Mouse (Mus musculus) adrenal gland, postnatal 14 days (tissue): ENCODE results near the gene Gp1ba. TPM values are rescaled to one million over a fixed set of nuclear protein-coding genes. Genes with fewer than 3 reads are reported as not detected.

ENCODE experiments used
- DNase-seq: peaks from one replicate; pipeline ENCODE4 v3.0.0; 2021; ENCODE audit warnings: mixed read lengths
- total RNA-seq: library from RNA; stranded (reverse); gene quantifications from 2 replicates; pipeline ENCODE4 v1.2.3, GENCODE M21; 2021

Gene Gp1ba
- total RNA-seq, 1 experiment from 2014 or later, result 0.56 TPM

DNA sequence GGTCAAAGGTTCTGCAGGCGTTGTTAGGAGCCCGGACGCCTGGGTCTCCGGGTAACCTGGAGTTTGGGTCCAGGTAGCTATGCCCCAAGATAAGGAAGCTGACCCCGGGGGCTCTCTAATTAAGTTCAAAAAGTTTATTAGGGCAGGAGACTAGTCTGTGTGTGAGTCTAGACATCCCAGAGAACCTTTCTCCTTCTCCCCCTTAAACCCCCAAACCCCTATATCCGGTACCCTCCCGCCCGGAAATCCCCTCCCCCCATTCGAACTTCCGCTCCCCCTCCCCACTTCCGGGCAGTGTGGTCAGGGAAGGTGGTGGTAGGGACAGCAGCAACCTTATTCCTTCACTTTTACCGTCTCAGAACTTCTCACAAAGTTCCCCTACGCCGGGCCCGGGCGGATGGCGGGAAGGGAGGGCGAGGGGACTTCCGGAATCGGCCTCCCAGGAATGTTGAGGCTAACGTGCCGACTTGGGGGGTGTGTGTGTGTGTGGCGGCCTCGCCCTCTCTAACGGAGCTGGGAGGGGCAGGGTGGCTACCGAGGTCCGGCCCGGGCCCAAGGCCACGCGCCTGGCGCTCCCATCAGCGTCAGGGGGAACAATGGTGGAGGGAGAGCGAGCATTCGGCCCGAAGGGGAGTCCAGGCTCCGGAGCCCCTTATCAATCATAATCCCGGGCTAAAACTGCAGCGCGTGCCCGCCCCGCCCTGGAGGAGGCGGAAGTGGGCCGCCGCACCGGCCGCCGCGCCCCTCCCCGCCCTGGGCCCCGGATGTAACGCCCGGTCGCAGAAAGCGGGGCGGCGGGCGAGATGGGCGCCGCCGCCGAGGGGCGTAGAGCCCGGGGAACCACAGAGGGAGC, 14.6 kb downstream of the Gp1ba start:
- peak; percentile 85 for DNase-seq

DNA sequence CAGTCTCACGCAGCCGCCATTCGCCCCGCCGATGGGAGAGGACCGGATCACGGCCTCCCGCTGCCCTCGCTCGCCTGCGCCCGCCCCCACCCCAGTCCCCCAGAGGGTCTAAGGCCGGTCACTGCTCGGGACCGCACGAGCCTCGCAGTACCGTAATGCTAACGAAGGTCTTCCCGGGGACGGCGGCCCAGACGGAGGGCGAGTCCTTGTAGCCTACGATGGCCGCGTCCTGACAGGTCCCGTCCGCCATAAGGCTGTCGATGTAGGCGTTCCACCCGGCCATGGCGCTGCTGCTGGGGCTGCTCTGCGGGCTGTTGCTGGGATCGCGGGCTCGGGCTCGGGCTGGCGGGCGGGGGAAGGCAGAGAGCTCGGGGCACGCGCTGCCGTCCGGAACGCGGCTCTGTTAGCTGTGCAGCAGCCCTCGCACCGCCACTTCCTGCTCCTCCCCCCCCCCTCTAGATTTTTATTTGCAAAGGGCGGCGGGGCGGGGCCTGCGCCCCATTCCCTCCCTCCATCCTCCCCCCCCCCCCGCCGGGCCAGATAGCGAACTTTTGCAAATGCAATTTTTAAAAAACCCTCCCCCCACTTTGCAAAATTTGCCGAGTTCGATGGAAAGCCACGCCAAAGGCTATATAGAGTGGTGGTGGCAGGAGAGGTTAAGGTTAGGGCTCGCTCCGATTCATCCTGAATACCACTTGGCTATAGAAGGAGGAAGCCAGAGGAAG, 15.4 kb downstream of the Gp1ba start, which contains the start of gene Pfn1:
Gene Pfn1, minus strand, starts transcription at position 447 of the 725 bp plus-strand sequence.
- DNase-seq, result peak; percentile 90

DNA sequence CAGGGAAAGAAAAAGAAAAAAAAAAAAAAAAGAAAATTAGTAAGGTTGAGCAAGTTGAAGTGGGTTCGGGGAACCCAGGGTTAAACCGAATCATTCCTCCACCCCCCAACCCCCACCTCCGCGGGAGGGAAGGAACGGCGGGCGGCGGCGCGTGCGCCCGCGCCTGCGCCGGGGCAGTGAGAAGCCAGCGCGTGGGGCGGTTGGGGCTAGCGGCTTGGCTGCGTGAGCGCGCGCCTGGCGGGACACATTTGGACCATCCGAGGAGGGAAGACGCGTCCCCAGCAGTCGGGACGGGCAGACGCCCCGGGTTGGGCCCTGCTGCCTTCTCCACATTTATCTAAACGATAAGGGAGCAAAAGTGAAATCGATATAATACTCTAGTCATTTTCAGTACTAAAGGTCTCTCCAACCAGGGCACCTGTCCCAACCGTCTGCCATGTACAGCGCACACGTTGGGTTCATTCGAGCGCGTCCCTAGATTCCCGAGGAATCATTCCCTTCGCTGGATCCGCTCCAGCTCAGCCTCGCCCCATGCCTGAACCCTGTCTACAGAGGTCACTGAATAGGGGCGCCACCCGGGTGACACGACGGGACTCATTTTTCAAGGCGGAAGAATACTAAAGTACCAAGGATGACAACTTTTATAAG, 16.1 kb downstream of the Gp1ba start:
- DNase-seq, result peak; percentile 94

DNA sequence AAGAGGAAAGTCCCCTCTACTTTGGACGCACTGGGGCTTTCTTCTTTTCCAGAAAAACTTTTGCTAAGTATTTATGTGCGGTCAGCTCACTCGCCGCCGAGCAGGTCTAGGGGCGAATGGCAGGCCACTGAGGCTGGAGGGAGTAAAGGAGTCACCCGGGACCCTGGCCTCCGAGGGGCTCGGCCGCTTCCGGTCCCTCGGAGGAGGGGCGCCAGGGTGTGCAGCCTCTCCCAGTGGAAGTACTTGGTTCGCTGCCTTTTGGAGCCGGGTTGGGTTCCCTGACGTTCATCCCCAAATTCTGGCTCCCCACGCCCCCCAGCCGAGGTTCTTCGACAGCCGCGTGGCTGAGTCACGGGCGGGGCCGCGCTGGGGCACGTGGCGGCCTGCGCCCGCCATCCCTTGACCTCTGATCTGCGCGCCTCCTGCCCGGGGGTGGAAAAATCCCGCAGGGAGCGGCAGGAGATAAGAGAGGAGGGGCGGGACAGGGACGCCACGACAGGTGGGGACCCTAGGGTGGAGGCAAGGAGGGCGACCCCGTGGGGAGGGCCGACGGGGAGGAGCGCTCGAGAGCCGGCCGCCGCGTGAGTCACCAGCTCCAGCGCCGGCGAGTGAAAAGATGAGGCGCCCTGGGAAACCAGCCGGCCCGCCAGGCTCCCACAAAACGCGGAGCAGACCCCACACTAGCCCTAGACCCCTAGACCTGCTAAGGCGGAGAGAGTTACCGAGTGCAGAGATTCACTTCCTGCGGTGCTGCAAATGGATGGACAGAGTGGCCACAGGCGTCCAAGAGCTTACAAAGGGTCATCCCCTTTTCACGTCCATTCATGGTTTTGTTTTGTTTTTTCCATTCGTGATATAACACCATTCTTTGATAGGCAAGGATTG, 16.9 kb downstream of the Gp1ba start:
- DNase-seq, result peak; percentile 79

DNA sequence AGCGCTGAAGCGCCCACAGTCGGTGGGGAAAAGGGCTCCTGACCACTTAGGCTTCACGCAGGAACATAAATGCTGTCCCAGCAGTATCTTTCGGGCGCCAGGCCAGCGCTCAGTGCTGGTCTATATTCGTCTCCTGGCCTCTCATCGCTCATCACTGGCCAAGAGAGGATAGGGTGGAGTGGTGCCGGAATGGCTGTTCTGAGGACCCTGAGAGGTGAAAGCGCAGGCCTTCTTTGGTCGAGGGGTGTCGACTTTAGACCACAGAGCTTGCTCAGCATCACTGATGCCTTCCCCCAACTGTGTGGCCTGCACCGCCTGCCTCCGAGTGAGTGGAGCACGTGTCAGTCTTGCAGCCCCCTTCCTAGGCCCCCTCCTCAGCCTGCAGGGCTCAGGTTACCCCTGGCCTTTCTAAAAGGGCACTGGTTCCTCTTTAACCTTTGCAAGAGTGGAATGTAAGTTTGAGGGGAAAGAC, 17.6 kb downstream of the Gp1ba start:
- DNase-seq, result peak; percentile 56

DNA sequence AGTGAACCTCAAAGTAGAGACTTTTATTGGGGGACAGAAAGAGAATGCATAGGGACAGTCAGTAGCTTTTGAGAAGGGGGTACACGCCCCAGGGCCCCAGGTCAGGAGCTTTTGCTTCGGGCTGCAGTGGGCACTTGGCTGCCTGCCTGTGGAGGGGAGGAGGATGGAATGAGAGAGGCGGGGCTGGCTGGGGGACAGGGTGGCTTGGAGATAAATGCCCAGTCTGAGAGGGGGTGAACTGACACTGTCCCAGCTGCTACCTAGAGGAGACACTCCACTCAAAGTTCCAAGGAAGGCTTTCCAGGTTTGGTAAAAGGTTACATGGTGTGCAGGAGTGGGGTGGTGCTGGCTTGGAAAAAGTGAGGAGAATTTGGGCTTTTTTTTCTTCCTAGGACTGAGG, 18.0 kb downstream of the Gp1ba start, which contains the start of gene Eno3:
Gene Eno3, plus strand, starts transcription at position 239 of the 400 bp plus-strand sequence.
- peak; percentile 50 for DNase-seq

DNA sequence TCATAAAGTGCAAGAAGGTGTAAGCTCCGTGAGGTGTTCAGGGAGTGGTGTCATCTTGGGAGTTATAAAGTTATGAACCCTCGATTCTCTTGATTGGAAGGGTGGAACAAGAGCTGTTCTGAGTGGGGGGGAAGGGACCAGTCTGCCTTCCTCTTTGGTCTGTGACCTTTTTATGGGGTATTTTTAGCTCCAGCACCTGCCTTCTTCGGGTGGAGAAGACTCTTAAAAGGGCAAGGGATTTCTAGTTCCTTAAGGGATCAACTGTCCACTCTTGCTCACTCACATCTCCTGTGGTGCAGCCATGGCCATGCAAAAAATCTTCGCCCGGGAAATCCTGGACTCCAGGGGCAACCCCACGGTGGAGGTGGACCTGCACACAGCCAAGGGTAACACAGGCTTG, 18.7 kb downstream of the Gp1ba start:
- DNase-seq, result no peak

DNA sequence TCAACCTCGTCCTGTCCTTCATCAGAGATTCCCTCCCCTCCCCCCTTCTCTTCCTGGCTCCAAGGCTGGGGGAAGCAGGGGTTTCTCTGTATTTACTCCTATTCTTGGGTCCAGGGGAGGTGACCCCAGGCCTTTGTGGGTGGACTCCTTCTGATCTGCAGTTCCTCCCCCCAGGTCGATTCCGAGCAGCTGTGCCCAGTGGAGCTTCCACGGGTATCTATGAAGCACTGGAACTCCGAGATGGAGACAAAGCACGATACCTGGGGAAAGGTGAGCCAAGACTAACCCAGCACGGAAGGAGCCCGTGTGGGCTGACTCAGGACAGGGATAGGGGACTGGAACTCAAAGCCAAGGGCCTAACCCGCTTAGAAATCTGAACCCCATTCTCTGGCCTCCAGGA, 19.1 kb downstream of the Gp1ba start:
- DNase-seq, result no peak

DNA sequence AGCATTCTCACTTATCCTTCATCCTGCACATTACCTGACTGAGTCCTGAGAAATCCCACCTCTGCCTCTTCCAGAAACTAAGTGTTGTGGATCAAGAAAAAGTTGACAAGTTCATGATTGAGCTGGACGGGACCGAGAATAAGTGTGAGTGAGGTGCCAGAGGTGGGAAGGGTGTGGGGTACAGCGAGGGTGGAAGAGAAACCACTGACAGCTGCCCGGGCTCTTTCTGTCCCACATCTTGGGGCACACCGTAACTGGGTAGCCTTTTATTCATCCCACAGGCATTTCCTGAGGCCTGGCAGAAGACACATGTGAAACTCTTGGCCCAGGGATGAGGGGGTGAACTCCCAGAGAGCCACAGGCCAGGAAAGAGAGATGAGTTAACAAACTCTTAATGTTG, 19.6 kb downstream of the Gp1ba start:
- DNase-seq, result no peak

DNA sequence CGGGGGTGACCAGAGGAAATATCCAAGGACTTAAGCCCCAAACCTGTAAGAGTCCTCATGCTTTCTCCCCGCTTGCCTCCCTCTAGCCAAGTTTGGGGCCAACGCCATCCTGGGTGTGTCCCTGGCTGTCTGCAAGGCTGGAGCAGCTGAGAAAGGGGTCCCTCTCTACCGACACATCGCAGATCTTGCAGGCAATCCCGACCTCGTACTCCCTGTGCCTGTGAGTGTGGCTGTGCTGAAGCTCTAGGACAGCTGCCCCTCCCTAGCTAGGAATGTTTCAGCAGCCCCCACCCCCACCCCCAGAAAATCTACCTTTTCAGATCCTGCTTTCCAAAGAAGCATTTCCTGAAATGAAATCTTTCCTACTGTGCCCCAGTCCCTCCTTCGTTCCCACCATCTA, 20.0 kb downstream of the Gp1ba start:
- DNase-seq, result no peak

DNA sequence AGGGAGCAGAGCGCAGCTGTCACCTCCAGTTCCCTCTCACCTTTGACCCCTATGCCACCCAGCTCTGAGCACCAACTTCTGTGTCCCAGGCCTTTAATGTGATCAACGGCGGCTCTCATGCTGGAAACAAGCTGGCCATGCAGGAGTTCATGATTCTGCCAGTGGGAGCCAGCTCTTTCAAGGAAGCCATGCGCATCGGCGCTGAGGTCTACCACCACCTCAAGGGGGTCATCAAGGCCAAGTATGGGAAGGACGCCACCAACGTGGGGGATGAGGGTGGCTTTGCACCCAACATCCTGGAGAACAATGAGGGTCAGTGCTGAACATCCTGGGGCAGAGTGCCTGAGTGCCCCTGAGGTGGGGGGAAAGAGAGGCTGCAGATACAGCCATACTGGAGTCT, 21.6 kb downstream of the Gp1ba start:
- no peak for DNase-seq

DNA sequence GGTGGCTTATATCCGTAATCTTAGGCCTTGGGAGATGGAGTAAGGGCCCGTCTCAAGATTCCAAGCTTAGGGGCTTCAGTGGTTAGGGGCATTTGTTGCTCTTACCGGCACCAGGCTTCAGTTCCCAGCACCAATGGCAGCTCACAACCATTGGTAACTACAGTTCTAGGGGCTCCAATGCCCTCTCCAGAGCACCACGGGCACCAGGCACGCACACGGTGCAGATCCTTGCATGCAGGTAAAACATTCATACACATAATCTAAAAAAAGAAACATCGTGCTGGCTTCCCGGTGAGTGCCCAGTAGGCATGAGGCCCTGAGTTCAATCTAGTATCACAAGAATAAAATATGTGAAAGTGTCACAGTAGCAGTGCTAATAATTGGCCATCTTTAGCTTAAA, 24.2 kb downstream of the Gp1ba start:
- DNase-seq, result no peak

DNA sequence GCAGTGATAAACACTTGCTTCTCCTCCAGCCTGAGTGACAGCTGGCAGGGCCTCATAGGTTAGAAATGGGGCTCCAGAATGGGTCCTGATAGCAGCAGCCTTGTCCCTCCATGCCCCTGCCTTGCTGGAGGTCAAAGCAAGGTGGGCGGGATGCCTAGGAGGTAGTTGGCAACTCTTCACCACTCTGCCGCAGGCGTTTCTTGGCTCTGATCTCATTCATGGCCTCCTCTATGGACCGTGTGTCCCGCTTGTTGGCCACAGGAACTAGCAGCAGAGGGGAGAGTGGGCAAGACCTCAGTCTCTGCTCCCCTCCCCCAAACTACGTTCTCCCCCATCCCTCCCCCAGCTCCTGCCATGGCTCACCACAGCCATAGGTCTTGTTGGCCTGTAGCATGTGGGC, 25.0 kb downstream of the Gp1ba start:
- DNase-seq, result no peak

DNA sequence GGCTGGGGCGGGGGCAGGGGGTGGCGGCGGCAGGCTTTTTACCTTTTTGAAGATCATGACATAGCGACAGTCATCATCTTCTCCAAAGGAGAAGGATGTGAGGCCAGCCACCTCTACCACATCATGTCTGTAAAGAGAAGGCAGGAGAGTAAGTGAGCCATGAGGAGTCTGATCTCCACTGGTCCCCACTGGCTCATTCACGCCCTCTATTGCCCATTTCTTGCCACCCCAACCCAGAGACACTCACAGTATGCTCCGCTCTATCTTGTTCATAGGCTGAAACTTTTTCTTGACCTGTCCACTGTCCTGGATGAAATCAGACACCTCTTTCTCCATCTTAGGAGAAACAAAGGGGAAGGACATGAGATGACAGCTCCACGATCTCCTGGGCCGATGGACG, 25.8 kb downstream of the Gp1ba start:
- DNase-seq, result no peak

DNA sequence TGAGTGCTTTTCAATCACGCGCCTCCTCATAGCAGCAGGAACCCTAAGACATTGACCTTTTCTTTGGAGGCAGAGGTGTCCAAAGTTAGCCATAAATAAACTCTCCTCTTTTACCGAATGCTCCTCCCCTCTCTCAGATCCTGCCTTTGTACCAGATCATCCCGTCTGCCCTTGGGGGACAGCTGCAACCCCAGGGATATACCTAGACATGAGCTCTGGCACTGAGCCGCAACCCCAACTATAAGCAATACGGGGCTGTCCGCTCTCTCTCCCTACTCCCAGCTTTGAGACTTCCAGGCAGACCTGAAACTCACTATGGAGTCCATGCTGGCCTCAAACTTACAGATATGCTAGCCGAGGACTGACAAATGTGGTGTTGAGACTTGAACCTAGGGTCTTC, 27.8 kb downstream of the Gp1ba start:
- no peak for DNase-seq

DNA sequence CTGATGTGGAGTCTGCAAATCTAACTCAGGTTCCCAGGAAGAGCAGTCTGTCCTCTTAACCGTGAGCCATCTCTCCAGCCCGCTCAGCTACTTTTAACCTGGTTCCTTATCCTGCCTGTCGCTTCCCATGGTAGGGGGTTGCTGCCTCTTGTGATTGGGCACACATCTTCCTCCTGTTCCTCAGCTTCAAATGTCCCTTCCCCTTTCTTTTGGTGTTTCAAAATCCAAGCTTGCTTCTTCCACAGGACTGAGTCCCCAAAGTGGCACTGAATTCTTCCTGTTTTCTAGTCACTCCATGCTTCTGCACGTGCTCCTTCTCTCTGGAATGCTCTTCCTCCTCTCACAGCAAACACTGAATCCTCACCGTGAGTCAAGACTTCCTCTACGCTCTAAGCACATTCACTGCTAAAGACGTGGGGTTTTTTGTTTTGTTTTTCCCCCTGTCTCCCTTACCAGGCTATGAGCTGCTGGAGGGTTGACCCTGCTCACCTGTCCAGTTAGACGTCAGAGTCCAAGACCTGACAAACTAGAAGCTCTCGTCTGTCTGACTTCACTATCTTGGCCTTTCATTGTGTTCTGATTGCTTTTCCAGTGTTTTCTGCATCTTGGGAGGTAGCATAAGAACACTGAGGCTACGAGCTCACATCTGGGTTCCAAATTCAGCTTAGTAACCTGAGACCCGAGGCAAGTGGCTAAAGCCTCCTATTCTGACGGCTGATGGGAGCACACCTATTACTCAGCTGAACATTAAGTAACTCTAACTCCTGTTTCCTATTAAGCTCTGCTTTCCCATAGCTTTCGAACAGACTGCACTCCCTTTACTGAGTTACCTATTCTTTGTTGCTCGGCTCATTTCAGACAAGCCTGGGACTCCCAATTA, 28.6 kb downstream of the Gp1ba start:
- DNase-seq, result no peak

DNA sequence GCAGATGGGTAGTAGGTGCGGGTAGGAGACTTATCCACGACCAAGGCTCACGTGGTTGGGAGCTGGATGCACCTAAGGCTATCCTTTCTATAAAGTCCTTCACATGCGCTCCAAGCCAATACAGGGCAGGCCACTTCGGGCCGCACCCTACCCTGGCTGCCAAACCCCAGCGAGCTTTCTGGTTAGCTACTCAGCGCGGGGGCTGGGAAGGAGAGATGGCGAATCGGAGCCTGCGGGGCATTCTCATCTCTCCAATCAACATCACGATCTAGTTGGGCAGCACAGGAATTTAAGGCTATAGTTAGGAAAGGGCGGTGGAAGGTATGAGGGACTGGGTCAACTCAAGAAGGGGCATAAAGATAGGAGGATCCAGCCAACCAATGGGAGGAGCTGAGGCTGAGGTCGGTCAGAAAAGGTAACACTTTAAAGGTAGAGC, 29.4 kb downstream of the Gp1ba start:
- DNase-seq, result peak; percentile 87

DNA sequence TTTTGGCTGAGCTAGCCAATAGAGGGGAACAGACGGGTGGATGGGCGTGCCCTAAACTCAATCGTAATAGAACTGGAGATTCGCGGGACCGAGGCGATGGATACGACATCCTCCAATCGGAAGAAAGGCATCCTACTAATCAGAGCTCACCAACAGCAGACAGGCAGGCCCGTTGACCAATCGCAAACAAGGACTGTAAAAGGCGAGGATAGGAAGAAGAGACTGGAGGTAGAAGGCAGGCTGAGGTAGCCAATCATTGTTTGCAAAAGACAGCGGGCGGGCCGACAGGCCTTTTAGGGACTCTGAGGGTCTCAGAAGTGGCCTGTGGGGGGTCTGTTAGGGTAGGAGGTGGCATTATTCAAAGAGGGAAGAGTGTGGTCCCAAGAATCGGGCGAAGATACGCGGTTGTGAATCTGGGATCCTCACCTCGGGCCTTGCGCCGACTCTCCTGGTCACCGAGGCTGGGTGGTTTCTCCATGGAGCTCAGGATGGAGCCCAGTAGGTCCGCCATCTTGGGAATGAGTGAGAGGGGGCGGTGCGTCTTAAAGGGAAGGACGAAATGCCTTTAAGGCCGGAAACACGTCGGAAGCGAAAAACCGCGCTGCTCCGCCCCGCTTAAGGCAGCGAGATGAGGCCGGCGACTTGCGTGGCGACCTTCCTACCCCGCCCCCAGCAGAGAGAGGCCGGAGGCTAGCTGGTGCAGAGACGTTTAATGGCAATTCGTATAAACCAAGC, 30.0 kb downstream of the Gp1ba start, which contains the start of gene Spag7:
Gene Spag7, minus strand, starts transcription at position 646 of the 735 bp plus-strand sequence.
- peak; percentile 97 for DNase-seq

DNA sequence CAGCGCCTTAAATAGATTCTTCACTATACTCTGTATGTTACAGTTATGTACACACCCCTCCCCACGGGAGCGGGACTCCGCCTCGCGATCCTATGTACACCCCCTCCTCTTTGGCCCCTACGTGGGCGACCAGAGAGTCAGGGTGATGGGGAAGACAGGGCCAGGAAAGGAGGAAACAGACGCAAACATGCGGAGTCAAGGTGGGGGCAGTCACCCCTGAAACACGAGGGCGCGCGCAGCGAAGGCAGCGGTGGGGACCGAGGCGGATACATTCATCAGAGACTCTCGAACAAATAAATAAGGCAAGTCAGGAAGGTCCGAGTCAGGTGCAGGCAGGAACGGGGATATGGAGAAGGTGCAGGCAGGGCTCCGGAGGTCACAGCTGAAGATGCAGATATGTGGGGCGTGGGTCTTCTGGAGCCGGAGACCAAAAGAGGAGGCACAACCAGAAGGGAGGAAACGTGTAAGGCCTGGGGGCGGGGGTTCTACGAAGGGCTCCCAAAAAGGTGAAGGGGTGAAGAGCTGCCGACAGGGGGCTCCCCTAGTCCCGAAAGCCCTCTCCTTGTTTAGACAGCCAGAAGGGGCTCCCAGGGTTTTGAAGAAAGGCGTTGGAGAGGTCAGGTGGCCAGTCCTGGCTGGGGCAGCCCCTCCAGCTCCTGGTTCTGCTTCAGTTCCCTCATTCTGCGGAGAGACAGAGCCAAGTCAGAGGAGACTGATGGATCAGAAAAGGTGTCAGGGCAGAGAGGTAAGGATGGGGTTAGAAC, 30.8 kb downstream of the Gp1ba start:
- peak; percentile 86 for DNase-seq
